Mouse (Mus musculus): Measurements from ENCODE around the gene Rbbp8nl.

DNA sequence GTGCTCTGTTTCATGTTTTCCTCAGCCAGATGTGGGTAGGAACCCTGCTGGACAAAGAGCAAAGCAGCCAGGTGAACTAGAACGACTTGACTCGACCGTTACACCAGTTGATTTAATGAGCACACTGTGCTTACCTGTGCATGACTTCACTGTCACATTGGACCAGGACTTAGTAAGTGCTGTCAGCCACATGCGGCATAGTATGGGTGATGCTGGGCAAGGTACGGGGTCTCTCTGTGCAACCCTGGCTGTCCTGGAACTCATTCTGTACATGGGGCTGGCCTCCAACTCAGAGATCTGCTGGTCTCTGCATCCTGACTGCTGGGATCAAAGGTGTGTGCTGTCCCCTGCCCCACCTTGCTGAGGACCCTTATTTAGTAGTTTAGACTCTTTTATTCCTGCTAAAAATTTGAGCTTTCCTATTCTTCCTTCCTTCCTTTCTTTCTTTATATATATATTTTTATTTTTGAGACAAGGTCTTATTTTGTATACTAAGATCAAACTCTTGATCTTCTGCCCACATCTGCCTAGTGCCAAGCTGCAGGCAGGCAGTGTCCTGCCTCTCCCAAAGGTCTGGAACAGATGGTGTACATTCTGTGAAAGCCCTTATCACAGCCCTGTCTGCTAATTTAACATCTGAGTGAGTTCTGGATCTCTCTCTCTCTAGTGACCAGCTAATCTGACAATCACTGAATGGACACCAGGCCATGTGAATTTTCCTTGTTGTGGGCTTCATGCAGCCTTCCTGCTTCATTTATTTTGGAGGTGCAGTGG is 35.1 kb downstream of the Rbbp8nl start:
- TF ChIP-seq CTCF (IDR thresholded peaks at IDR 0.05 in 2 of 3, conservative IDR thresholded peaks at IDR 0.05 in 1 of 3; ENCODE audit: control insufficient read depth in 1 of 3, insufficient read depth in 1 of 3, low read depth in 2 of 3, low read length in 3 of 3, poor library complexity in 1 of 3, severe bottlenecking in 1 of 3) = no peak
- no peak for TF ChIP-seq GATA1 (IDR thresholded peaks at IDR 0.05; ENCODE audit: low read depth, low read length)
